Mouse (Mus musculus): ENCODE data around the gene Naa15. TPM values are rescaled to one million over a fixed set of nuclear protein-coding genes. Genes with fewer than 3 reads are reported as not detected.
"Not testable (repeated sequence)": the region's sequence is repeated elsewhere in the genome, so short reads cannot be mapped to it uniquely, and the experiment has no call there.

The Naa15 gene
- polyA plus RNA-seq, 1 experiment from 2014 or later = 14.4 TPM

GRCm38 (mm10) chr3:51416364-51417134 lies 1.6 kb downstream of the Naa15 start:
- peak overlapping the region; percentile 93 for H3K4me3 ChIP-seq (ENCODE audit: low read depth, low read length)
- H3K4me1 ChIP-seq (replicated peaks; ENCODE audit: control insufficient read depth, insufficient read depth, low read length) = peaks cover 13% of the 10 kb centered on the region; the same call in 1 of the 2 replicates
- 1% methylated on average over 52 of the region's 68 CpGs for WGBS
- ATAC-seq = peak; percentile 44
- H3K9me3 ChIP-seq (ENCODE audit: control insufficient read depth) = no peaks in the 10 kb centered on the region
- H3K27ac ChIP-seq (ENCODE audit: low read depth, low read length) = peak overlapping the region; percentile 96
- TF ChIP-seq CTCF (IDR thresholded peaks at IDR 0.05; ENCODE audit: low read depth) = no peak
- no peaks in the 10 kb centered on the region for H3K36me3 ChIP-seq (ENCODE audit: control insufficient read depth, insufficient read depth)
- H3K9ac ChIP-seq (ENCODE audit: low read depth, low read length) = peak overlapping the region; percentile 98
- H3K4me2 ChIP-seq (replicated peaks; ENCODE audit: low read depth) = peak overlapping the region; percentile 77
- no peaks in the 10 kb centered on the region for H3K27me3 ChIP-seq (replicated peaks; ENCODE audit: control insufficient read depth, insufficient read depth, low read length)

DNA sequence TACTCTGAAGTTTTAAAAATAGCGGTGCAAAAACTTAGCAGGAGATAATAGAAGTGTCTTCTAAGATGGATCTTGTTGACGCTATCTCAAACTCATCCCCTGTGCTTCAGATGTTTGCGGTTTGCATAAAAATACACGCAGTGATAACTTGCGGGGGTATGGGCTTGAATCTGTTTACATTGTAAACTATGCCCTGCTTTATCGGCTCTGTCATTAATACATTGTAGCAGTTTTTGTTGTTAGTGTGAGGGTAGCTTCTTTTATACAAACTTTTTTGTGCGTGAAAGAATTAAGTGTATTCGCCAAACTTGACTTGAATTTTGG lies 2.1 kb downstream of the Naa15 start:
- peak overlapping the region; percentile 77 for H3K4me2 ChIP-seq (replicated peaks; ENCODE audit: low read depth)
- no peaks in the 10 kb centered on the region for H3K36me3 ChIP-seq (ENCODE audit: control insufficient read depth, insufficient read depth)
- no peaks in the 10 kb centered on the region for H3K9me3 ChIP-seq (ENCODE audit: control insufficient read depth)
- WGBS = 6% methylated on average over 8 of the region's 8 CpGs
- H3K27me3 ChIP-seq (replicated peaks; ENCODE audit: control insufficient read depth, insufficient read depth, low read length) = no peaks in the 10 kb centered on the region
- no peak for ATAC-seq
- no peak for TF ChIP-seq CTCF (IDR thresholded peaks at IDR 0.05; ENCODE audit: low read depth)
- peak overlapping the region; percentile 98 for H3K9ac ChIP-seq (ENCODE audit: low read depth, low read length)
- peaks cover 13% of the 10 kb centered on the region; the same call in 1 of the 2 replicates for H3K4me1 ChIP-seq (replicated peaks; ENCODE audit: control insufficient read depth, insufficient read depth, low read length)
- peak overlapping the region; percentile 93 for H3K4me3 ChIP-seq (ENCODE audit: low read depth, low read length)
- peak overlapping the region; percentile 96; the same call in 1 of the 2 replicates for H3K27ac ChIP-seq (ENCODE audit: low read depth, low read length)

DNA sequence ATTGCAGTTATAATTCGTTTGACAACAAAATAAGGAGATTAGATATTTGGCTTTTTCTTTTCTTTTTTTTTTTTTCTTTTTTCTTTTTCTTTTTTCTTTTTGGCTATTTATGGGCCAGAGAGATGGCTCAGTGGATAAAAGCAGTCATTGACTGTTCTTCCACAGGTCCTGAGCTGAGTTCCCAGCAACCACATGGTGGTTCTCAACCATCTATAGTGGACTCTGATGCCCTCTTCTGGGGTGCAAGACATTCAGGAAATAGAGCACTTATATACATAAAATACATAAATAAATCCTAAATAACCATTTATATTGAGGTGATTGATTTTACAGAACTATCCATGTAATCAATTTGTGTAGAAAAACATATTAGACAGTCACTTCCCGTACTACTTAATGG lies 2.5 kb downstream of the Naa15 start:
- peaks cover 13% of the 10 kb centered on the region; the same call in 1 of the 2 replicates for H3K4me1 ChIP-seq (replicated peaks; ENCODE audit: control insufficient read depth, insufficient read depth, low read length)
- 43% methylated on average over 2 of the region's 2 CpGs for WGBS
- peak; percentile 28; the same call in 1 of the 2 replicates for TF ChIP-seq CTCF (IDR thresholded peaks at IDR 0.05; ENCODE audit: low read depth)
- H3K4me2 ChIP-seq (replicated peaks; ENCODE audit: low read depth) = peak overlapping the region; percentile 77
- H3K9me3 ChIP-seq (ENCODE audit: control insufficient read depth) = no peaks in the 10 kb centered on the region
- peak overlapping the region; percentile 98; the same call in 1 of the 2 replicates for H3K9ac ChIP-seq (ENCODE audit: low read depth, low read length)
- no peaks in the 10 kb centered on the region for H3K27me3 ChIP-seq (replicated peaks; ENCODE audit: control insufficient read depth, insufficient read depth, low read length)
- no peak for ATAC-seq
- H3K4me3 ChIP-seq (ENCODE audit: low read depth, low read length) = peak overlapping the region; percentile 93
- H3K36me3 ChIP-seq (ENCODE audit: control insufficient read depth, insufficient read depth) = no peaks in the 10 kb centered on the region
- no peak overlapping the region for H3K27ac ChIP-seq (ENCODE audit: low read depth, low read length)

DNA sequence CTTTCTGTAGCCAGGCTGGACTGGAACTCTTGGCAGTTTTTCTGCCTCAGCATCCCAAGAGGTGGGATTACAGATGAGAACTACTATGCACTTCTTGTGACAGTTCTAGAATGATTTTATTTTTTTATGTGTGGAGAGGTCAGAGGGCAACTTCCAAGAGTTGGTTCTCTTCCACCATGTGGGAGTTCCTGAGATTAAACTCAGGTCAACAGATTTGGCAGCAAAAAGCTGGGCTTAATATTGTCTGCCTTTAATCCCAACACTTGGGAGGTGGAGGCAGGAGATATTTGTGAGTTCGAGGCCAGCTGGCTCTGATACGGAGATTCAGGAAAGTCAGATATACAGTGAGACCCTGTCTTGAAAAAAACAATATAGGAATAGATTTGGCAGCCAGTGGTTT lies 3.0 kb downstream of the Naa15 start:
- Histone ChIP-seq H3K4me3 (ENCODE audit: low read depth, low read length) (no peak overlapping the region), H3K4me2 (replicated peaks; ENCODE audit: low read depth) (no peak overlapping the region), H3K27ac (ENCODE audit: low read depth, low read length) (no peak overlapping the region), H3K27me3 (replicated peaks; ENCODE audit: control insufficient read depth, insufficient read depth, low read length) (no peaks in the 10 kb centered on the region), H3K36me3 (ENCODE audit: control insufficient read depth, insufficient read depth) (no peaks in the 10 kb centered on the region), H3K9ac (ENCODE audit: low read depth, low read length) (no peak overlapping the region), H3K9me3 (ENCODE audit: control insufficient read depth) (no peaks in the 10 kb centered on the region), H3K4me1 (replicated peaks; ENCODE audit: control insufficient read depth, insufficient read depth, low read length) (peaks cover 13% of the 10 kb centered on the region; the same call in 1 of the 2 replicates)
- 52% methylated on average over 2 of the region's 2 CpGs for WGBS
- ATAC-seq = no peak
- TF ChIP-seq CTCF (IDR thresholded peaks at IDR 0.05; ENCODE audit: low read depth) = no peak

GRCm38 (mm10) chr3:51421921-51422320 lies 7.0 kb downstream of the Naa15 start:
- 55% methylated on average over 3 of the region's 3 CpGs for WGBS

DNA sequence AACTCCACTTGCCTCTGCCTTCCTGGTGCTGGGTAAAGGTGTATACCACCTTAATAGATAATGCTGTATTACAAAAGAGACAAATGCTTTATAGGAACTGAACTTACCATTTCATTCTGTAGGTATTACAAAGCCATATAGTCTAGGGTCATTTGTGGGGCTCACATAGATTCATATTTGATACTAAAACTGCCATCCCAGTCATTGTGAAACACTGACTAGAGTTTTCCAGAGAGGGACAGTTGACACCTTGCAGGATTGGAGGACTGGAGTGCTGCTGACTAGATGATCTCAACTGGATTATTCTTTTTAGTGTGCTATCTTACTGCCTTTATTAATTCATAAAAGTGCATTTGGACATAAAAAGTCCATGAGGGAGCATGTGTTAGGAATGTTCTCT lies 10.4 kb downstream of the Naa15 start:
- Histone ChIP-seq H3K9ac (ENCODE audit: low read depth, low read length) (no peak overlapping the region), H3K4me2 (replicated peaks; ENCODE audit: low read depth) (no peak overlapping the region), H3K9me3 (ENCODE audit: control insufficient read depth) (no peaks in the 10 kb centered on the region), H3K36me3 (ENCODE audit: control insufficient read depth, insufficient read depth) (no peaks in the 10 kb centered on the region), H3K27me3 (replicated peaks; ENCODE audit: control insufficient read depth, insufficient read depth, low read length) (no peaks in the 10 kb centered on the region), H3K4me1 (replicated peaks; ENCODE audit: control insufficient read depth, insufficient read depth, low read length) (no peaks in the 10 kb centered on the region), H3K27ac (ENCODE audit: low read depth, low read length) (no peak overlapping the region), H3K4me3 (ENCODE audit: low read depth, low read length) (no peak overlapping the region)
- ATAC-seq = no peak
- TF ChIP-seq CTCF (IDR thresholded peaks at IDR 0.05; ENCODE audit: low read depth) = no peak

More at GRCm38 (mm10) chr3:51421921-51422320, 7.0 kb downstream of the Naa15 start:
- Histone ChIP-seq H3K27ac (ENCODE audit: low read depth, low read length) (no peak overlapping the region), H3K4me2 (replicated peaks; ENCODE audit: low read depth) (no peak overlapping the region), H3K27me3 (replicated peaks; ENCODE audit: control insufficient read depth, insufficient read depth, low read length) (no peaks in the 10 kb centered on the region), H3K9me3 (ENCODE audit: control insufficient read depth) (no peaks in the 10 kb centered on the region), H3K36me3 (ENCODE audit: control insufficient read depth, insufficient read depth) (no peaks in the 10 kb centered on the region), H3K4me1 (replicated peaks; ENCODE audit: control insufficient read depth, insufficient read depth, low read length) (0 out of 2 replicates have a peak, but pooled peaks cover 7% of the 10 kb centered on the region), H3K9ac (ENCODE audit: low read depth, low read length) (no peak overlapping the region), H3K4me3 (ENCODE audit: low read depth, low read length) (no peak overlapping the region)
- peak; percentile 28; the same call in 1 of the 2 replicates for ATAC-seq
- TF ChIP-seq CTCF (IDR thresholded peaks at IDR 0.05; ENCODE audit: low read depth) = no peak

DNA sequence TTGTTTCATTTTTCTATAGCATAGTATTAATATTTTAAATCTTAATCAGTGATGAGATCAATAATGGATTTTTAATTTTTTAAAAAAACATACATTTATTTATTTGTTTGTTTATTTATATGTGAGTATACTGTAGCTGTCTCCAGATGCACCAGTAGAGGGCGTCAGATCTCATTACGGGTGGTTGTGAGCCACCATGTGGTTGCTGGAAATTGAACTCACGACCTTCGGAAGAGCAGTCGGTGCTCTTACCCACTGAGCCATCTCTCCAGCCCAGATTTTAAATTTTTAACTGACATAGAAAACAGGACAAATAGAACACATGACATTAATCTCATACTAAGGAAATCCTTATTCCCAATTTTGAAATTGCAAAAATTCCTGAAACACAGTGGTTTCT lies 19.4 kb downstream of the Naa15 start:
- not testable (repeated sequence) for H3K27me3 ChIP-seq (replicated peaks; ENCODE audit: control insufficient read depth, insufficient read depth, low read length); H3K4me1 ChIP-seq (replicated peaks; ENCODE audit: control insufficient read depth, insufficient read depth, low read length); H3K9me3 ChIP-seq (ENCODE audit: control insufficient read depth); H3K9ac ChIP-seq (ENCODE audit: low read depth, low read length); H3K27ac ChIP-seq (ENCODE audit: low read depth, low read length); H3K4me3 ChIP-seq (ENCODE audit: low read depth, low read length); H3K4me2 ChIP-seq (replicated peaks; ENCODE audit: low read depth); ATAC-seq; H3K36me3 ChIP-seq (ENCODE audit: control insufficient read depth, insufficient read depth)
- 86% methylated on average over 5 of the region's 5 CpGs for WGBS

All from intestine, postnatal 0 days (tissue).